Mouse (Mus musculus): Measurements from ENCODE around the gene 3110021N24Rik.
"Not testable (repeated sequence)": the region's sequence is repeated elsewhere in the genome, so short reads cannot be mapped to it uniquely, and the experiment has no call there.

Gene 3110021N24Rik

DNA sequence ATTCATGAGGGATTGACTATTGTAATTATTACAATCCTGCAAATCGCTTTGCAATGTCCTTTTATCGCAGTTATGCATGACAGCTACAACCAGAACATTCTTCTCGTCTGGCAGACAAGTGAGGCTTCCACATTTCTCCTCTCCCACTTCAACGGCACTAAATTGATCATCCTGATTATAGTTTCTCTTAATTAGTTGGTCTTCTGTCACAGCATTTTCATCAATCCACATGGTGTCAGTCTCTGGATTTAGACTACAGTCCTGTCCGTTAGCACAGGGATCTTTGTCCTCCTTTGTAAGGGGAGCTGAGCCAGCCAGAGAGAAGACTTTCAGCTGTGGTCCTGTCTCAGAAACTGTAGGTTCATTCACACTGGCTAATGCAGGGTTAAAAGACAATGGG is at the start of gene 3110021N24Rik:
Gene 3110021N24Rik, plus strand, starts transcription at position 301 of the 400 bp plus-strand sequence.
- no peak for DNase-seq (ENCODE audit: extremely low spot score, low spot score)

- DNase-seq (ENCODE audit: extremely low spot score, low spot score), result no peak
These were observed 33.3 kb upstream of the 3110021N24Rik start for GRCm38 (mm10) chr4:108686156-108686555.

GRCm38 (mm10) chr4:108687098-108687497 is 32.4 kb upstream of the 3110021N24Rik start:
- not testable (repeated sequence) for DNase-seq (ENCODE audit: extremely low spot score, low spot score)

- no peak for DNase-seq (ENCODE audit: extremely low spot score, low spot score)
These were observed 29.0 kb upstream of the 3110021N24Rik start for GRCm38 (mm10) chr4:108690479-108690878.

- no peak for DNase-seq (ENCODE audit: extremely low spot score, low spot score)
These were observed 28.0 kb upstream of the 3110021N24Rik start for GRCm38 (mm10) chr4:108691469-108691868.

GRCm38 (mm10) chr4:108696934-108697333 is 22.5 kb upstream of the 3110021N24Rik start:
- no peak for DNase-seq (ENCODE audit: extremely low spot score, low spot score)

GRCm38 (mm10) chr4:108708209-108708608 is 11.2 kb upstream of the 3110021N24Rik start:
- no peak for DNase-seq (ENCODE audit: extremely low spot score, low spot score)

- DNase-seq (ENCODE audit: extremely low spot score, low spot score), result no peak
These were observed 1.9 kb downstream of the 3110021N24Rik start for GRCm38 (mm10) chr4:108721245-108721784.

DNA sequence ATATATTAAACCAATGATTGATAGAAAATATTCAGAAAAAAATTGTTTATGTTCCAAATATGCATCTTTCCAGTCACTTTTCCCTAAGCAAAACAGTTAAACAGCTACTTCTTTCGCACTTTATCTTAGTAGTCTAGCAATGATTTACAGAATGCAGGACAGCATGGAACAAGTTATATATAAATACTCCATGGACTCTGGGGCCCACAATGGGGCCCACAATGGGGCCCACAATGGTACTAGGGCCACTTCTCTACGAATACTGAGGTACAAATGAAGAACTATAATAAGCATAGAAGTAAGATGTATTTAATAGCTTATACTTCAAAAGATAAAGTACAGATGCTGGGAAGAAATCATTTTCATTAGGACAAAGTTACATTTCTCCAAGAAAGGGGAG is 4.7 kb downstream of the 3110021N24Rik start:
- no peak for DNase-seq (ENCODE audit: extremely low spot score, low spot score)

- DNase-seq (ENCODE audit: extremely low spot score, low spot score), result no peak
These were observed 11.0 kb downstream of the 3110021N24Rik start for GRCm38 (mm10) chr4:108730450-108730849.

- no peak for DNase-seq (ENCODE audit: extremely low spot score, low spot score)
These were observed 12.1 kb downstream of the 3110021N24Rik start for GRCm38 (mm10) chr4:108731582-108731981.

DNA sequence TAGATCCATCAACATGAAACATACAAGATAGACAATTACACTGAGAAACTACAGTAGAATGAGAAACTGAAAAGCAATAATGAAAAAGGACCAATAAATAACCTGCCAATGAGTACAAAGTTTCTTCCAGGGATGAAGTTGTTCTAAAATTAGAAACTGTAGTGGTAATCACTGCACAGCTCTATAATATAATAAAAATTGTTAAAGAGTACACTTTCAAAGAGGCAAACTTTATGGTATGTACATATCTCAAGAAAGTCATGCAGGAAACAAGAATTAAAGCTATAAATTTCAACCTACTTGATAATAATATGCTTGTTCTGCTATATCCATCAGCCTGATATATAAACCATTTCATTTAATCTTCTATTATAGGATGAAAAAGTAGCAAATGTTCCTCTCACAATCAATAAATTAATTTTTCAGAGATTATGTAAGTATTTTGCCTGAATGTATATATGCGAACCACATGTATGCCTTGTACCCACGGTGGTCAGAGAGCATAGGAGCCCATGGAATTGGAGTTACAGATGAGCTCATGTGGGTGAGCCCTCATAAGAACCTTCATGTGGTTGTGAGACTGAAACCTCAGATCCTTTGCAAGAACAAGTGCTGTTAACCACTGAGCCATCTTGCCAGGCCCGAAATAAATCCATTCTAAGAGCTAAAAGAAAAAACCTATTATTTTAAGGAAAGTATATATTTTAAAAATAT is 26.9 kb downstream of the 3110021N24Rik start:
- DNase-seq (ENCODE audit: extremely low spot score, low spot score), result no peak

DNA sequence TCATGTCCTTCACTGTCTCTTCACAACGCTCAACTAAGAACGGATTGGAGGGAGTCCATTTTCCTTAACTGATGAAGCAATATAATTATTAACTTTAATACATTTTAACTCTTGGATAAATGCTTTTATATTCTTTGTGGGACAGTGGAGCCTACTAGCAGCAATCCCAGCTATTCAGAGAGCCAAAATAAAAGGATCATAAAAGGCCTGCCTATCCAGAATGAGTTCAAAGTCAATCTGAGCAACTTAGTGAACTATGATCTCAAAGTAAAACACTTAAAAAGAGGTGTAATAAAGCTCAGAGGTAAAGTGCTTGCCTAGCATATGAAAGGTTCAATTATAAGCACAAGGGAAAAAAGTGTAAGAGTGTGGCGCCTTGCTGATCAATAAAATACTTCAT is 40.1 kb downstream of the 3110021N24Rik start:
- DNase-seq (ENCODE audit: extremely low spot score, low spot score), result no peak

GRCm38 (mm10) chr4:108768527-108768926 is 49.1 kb downstream of the 3110021N24Rik start:
- DNase-seq (ENCODE audit: extremely low spot score, low spot score), result no peak

- DNase-seq (ENCODE audit: extremely low spot score, low spot score), result no peak
These were observed 60.3 kb downstream of the 3110021N24Rik start for GRCm38 (mm10) chr4:108779763-108780056.

DNA sequence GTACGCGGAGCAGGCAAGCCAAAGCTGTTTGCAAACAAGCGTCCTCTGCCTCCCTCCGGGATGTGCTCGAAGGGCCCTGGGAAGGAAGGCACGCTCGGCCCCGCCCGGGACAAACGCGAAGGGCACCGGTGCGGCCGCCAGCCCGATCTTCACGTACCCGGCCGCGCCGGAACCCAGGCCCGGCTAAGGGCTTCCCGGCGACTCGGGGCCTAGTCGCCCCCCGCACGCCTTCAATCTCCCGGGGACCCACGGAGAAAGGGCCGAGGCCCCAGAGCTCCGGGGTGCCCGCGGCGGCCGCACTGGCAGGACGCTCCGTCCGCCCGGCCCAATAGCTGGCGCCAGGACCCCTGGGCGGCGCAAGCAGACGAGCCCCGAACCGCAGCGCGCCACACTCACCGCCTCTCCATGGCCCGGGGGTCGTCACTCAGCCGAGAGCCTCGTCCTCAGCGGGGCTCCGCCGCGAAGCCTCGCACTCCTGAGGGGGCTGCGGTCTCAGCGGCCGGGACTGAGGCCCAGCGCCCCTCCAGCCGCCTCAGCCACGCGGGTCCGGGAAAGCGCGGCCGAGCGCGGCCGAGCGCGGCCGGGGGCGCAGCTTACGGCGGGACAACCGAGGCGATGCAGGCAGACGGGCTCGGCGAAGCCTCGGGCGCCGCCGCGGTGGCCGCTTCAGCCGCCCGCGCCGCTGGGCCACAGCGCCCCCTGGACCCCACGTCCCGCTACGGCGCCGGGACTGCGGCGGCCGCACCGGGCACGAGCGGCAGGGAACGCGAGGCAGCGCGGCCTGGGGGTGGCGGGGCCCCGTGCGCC is 60.8 kb downstream of the 3110021N24Rik start, which contains the start of gene Zfyve9:
Gene Zfyve9, minus strand, starts transcription at position 742 of the 807 bp plus-strand sequence.
- DNase-seq (ENCODE audit: extremely low spot score, low spot score), result peak; percentile 86

- no peak for DNase-seq (ENCODE audit: extremely low spot score, low spot score)
These were observed 61.4 kb downstream of the 3110021N24Rik start for GRCm38 (mm10) chr4:108780864-108781205.

GRCm38 (mm10) chr4:108781596-108781995 is 62.1 kb downstream of the 3110021N24Rik start:
- DNase-seq (ENCODE audit: extremely low spot score, low spot score), result no peak

DNA sequence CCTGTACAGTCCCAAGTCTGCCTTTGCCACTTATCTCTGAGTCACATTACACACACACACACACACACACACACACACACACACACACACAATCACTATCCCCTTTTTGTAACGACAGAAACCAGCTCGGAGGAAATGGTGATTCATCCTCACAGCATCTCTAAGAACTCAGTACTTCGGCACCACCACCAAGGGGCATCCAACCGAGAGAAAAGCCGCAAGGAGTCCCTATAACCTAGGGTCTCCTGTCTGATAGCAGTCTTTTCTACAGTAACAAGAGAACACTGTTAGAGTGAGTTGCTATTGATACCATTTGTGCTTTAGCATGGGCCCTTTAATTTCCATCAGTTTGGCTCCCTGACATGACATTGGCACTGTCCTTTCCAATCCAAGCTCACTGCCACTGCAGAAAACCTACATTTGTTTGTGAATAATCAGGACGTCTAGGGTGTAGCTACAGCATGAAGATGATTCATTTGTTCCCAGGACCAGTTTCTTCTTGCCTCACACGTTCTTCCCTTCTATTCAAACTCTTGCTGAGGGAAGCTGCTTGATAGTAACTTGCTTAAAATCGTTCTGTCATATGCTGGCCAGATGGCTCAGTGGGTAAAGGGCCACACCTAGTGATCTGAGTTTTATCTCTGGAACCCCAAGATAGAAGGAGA is 63.1 kb downstream of the 3110021N24Rik start:
- DNase-seq (ENCODE audit: extremely low spot score, low spot score), result no peak

GRCm38 (mm10) chr4:108789258-108789936 is 69.9 kb downstream of the 3110021N24Rik start:
- DNase-seq (ENCODE audit: extremely low spot score, low spot score), result no peak

DNA sequence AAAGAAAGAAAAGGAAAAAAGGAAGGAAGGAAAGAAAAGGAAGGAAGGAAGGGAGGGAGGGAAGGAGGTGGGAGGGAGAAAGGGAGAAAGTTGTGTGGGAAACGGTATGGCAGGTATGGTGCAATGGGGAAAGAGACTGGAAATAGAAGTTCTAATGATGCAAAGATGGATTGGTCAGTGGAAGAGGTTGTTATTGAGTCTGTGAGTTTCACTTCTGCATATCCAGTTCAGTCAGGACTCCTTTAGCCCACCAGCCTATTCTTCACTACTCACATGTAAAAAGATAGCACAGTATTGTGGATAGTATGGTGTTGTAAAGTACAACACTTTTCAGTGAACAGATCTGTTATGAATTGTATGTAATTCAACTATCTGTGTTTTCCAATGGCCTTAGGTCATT is 71.1 kb downstream of the 3110021N24Rik start:
- no peak for DNase-seq (ENCODE audit: extremely low spot score, low spot score)

All from neural tube, embryonic 10.5 days (tissue).